Mouse (Mus musculus) T-helper 2 cell (primary cell): ENCODE measurements at regions not wholly inside any gene's neighbourhood (a gene's known extent, or its start where the extent isn't known, plus 50 kb on each side); places are given as distances from the start of the nearest gene placed in this dataset.

Experiments
- in situ Hi-C: fragments of 300-600 bp; cut with MboI, MseI; formaldehyde crosslinking; loops from one replicate; pipeline ENCODE4 v1.15.1; 2025; ENCODE audit warnings: high pct_unique_total_duplicates

DNA sequence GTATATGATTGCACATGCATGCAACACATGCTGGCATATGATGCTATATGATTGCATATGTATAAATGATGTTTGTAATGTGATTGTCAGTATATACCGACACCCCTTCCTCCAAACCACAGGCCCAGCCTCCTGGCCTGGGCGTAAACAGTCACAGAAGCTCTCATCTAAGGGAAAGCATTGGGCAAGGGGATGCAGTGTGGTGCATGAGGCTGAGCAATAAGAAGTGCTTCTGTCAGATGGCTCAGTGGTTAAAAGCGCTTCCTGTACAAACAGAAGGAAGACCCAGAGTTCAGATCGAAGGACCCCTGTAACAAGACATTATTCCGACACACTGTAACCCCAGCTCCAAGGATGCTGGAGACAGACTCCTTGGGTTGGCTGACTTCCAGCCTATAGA lies 175.0 kb upstream of the Prok2 start:
- in situ Hi-C loops, result loop anchor here (10.0 kb wide), 1 partner anchor 956 kb away; no protein-coding TSS in a partner anchor

DNA sequence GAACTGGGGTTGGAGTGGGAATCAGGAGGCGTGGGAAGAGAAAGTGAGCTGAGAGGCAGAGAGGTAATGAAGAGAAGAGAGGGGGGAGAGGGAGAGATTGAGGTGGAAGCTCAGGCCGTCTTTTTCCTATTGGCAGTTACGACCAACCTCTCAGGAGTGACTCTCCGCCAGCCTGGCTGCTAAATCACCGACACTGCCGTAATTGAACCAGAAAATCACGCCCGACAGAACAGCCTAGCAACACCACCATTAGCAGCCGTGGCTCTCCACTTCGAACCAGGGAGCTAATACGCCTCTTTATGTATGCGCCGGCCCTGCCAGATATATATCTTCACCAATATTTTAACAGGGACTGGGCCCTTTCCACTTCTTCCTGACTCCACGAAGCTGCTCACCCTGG lies 173.5 kb upstream of the Prok2 start:
- in situ Hi-C loops, result loop anchor here (10.0 kb wide), 1 partner anchor 955 kb away; no protein-coding TSS in a partner anchor

- in situ Hi-C loops, result no loop called here
Measured at GRCm38 (mm10) chr6:99898077-99898476, 171.9 kb upstream of the Prok2 start.

- in situ Hi-C loops, result no loop called here
Measured at GRCm38 (mm10) chr6:99895558-99895957, 169.4 kb upstream of the Prok2 start.

- in situ Hi-C loops, result no loop called here
Measured at GRCm38 (mm10) chr6:99893936-99894335, 167.7 kb upstream of the Prok2 start.

GRCm38 (mm10) chr6:99892204-99892603 lies 166.0 kb upstream of the Prok2 start:
- in situ Hi-C loops, result no loop called here

DNA sequence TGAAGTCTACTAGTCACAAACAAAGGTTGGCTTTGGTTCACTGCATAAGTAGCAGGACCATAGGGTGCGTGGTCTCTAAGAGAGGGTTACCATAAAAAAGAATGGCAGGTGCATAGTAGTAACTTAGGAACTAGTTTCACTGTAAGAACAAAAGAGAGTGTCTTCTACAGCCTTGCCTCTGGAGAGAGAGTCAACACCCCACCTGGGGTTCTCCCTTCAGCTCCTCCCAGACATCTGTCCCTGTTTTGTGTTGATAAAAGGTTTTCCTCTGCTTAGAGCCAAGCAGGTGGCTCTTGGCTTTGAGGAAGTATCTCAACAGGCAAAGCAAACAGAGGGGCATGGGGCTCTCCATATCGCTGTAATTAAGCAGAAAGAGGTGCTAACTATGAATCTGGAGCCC lies 165.6 kb upstream of the Prok2 start:
- in situ Hi-C loops, result no loop called here

- in situ Hi-C loops, result no loop called here
Measured at GRCm38 (mm10) chr6:99890805-99891204, 164.6 kb upstream of the Prok2 start.

DNA sequence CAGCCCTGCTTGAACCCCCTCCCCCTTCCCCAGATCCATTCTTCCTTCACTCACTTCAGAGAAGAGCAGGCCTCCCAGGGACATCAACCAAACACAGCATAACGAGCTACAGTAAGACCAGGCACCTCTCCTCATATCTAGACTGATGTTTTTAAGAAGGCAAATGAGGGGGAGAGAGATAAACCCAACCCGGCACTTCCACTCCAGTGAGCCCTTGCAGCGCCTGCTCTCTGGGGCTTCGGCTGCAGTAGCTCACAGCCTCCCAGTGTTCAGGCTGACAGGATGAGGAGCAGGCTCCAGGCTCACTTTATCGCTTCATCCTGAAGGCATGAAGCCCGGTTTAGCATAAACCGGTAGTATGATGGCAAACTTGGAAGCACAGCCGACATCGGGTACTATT lies 162.9 kb upstream of the Prok2 start:
- in situ Hi-C loops, result no loop called here

DNA sequence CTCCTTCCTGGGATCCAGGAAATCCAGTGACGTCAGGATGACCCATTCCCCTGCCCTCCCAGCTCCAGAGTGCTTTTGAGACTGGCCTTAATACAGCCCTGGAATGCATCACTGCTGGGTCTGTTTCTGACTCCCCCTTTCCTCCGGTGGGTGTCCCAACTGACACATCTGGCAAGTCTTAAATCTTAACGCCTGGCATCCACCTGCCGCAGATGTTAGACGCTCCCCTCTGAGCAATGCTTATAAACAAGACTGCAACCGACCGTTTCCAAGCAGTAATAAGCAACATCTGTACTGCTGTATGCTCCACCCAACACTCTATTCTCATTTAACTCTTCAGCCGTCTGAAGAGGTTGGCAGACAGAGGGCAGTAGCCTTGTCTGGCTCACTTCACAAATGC lies 161.7 kb upstream of the Prok2 start:
- in situ Hi-C loops, result no loop called here

GRCm38 (mm10) chr6:99884755-99885154 lies 158.6 kb upstream of the Prok2 start:
- in situ Hi-C loops, result no loop called here

DNA sequence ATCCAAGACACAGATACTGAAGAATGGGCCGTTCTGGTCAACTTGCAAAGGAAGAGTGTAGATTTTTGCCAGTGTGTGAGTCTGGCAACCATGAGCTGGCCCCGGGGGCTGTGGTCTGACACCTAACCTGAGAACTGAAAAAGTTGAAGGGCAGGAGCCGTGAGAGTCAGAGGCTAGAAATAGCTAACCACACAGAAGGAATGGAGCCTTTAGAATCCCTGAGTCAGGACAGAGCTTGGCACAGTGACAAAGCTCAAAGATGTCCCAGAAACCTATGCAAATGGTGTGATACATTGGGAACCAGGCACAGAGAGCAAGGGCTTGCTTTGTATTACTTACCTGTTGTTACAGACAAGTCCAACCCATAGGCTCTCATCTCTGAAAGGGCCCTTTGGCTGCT lies 157.9 kb upstream of the Prok2 start:
- in situ Hi-C loops, result no loop called here

DNA sequence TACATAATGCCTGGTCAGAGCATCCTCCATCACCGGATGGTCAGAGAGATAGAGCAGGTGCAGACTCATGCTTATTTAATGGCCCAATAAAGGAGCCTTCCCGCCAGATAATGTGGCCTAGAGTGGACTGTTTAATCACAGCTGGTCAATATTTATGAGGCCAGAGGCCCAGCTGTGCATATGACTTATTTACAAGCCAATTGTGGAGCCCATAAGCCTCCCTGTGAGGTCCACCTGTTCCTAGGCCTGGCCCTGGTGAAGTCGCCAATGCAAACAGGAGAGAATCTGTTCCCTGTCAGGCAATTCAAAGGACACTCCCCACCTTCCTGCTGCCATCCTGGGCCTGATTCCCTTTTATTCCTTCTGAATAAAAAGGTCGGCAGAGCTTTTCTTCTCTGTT lies 155.4 kb upstream of the Prok2 start:
- in situ Hi-C loops, result no loop called here

GRCm38 (mm10) chr6:99874852-99875251 lies 148.7 kb upstream of the Prok2 start:
- in situ Hi-C loops, result no loop called here

DNA sequence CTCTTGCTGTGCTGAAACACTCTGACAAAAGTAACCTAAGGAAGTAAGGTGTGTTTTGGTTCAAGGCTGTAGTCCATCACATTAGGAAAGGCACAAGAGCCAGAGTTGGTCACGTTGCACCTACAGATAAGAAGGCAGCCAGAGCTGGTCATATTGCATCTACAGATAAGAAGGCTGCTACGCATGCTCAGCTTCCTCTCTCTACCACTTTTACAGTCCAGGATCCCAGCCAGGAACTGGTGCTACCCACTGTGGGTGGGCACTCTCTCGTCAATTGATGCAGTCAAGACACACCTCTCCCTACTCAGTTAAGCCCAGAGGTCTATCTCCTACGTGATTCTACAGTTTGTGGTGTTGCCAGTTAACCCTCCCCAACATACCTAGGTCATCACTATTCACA lies 147.8 kb upstream of the Prok2 start:
- in situ Hi-C loops, result no loop called here

DNA sequence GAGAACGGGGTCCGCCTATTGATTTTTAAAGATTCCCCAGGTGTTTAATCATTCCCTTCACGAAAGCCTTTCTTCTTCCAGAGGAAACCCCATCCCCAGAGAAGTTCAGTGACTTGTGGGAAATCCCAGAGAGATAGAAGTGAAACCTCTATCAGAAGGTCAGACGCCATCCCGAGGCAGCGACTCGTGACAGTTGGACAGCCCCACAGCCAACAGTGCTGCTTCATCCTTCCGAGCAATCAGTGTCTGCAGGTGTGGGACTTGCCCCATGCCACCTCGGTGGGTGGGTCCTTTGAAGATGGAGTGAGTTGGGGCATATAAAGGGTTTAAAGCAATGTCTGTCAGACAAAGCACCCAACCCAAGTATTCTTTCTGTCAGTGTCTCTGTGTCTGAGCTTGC lies 139.9 kb upstream of the Prok2 start:
- in situ Hi-C loops, result no loop called here

DNA sequence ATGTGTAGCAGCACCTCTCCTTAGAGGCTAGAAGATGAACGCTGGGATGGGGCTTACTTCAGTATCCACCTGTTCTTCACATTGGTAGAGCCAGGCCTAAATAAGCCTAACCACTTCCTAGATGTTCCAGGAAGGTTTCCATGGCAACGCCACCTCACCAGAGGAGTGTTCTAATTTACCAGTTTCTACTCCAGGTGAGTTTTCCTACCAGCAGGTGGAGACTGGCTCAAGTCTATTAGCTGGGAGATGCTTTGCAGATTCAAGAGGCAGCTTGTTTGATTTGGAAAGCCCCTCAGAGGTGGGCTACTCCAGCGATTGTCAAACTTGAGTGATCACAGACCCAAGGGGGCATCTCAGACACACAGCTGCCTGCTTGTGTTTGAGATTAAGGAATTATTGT lies 138.8 kb upstream of the Prok2 start:
- in situ Hi-C loops, result no loop called here

DNA sequence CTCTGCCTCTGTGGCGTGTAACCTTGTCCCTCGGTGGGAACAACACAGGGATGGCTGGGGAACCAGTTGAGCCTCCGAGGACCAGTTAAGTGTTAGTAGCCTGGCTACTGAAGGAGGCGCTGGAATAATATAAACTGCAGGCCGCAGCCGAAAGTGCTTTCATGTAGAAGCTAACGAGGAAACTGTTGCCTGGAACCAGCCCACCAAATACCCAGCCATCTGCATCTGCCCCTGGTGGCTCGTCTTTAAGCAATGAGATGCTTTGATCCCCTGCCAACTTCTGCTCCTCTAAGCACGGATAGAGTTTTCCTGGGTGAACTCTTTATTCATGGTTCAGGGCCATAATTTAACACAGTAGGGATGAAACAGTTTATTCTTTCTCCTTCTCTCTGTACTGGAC lies 137.2 kb upstream of the Prok2 start:
- in situ Hi-C loops, result no loop called here

DNA sequence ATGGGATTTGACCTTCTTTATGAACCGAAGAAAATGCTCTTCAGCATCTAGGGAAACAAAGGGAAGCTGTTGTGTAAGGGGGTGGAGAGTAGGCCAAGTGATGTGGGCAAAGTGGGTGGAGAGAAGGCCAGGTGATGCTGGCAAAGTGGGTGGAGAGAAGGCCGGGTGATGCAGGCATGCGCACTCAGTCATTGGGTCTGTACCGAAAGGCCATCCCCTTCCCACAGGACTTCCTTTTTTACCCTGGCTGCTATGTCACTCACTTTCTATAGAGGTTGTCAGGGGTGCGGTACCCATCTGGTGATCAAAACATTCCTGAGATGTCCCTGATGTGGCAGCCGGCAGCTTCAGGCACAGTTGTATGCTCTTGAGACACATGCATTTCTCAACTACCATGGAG lies 131.2 kb upstream of the Prok2 start:
- in situ Hi-C loops, result no loop called here

- in situ Hi-C loops, result no loop called here
Measured at GRCm38 (mm10) chr6:99853716-99854115, 127.5 kb upstream of the Prok2 start.

- in situ Hi-C loops, result no loop called here
Measured at GRCm38 (mm10) chr6:99850706-99851105, 124.5 kb upstream of the Prok2 start.

GRCm38 (mm10) chr6:99845508-99845846 lies 119.3 kb upstream of the Prok2 start:
- in situ Hi-C loops, result no loop called here

- in situ Hi-C loops, result no loop called here
Measured at GRCm38 (mm10) chr6:99844775-99845507, 118.7 kb upstream of the Prok2 start.

DNA sequence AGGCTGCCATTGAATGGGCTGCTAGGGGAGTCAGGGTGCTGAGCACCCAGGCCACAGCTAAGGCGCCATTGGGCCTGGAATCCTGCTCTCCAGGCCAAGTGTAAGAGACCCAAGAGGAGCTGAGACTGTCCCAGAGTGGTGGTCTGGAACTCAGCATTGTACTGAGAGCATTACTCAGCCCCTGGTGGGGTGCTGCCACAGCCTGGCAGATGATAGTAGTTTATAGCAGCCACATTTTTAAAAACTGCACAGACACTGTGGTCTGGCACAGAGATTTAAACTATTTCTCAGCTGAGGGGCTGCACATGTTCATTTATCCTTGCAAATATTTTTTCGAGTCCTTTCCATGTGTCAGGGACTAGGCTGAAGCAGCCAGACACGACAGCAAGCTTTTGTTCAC lies 117.3 kb upstream of the Prok2 start:
- in situ Hi-C loops, result no loop called here
